Mouse (Mus musculus) kidney, adult 2 months (tissue): ENCODE measurements at regions not wholly inside any gene's neighbourhood (a gene's known extent, or its start where the extent isn't known, plus 50 kb on each side); places are given as distances from the start of the nearest gene placed in this dataset.

Experiments
- CTCF ChIP-seq: fragments of 200-500 bp; conservative IDR thresholded peaks from 2 replicates; pipeline ENCODE4 v1.5.1; 2011; ENCODE audit warnings: low read depth, mild to moderate bottlenecking, control low read depth, low read length, moderate library complexity, mixed read lengths; ENCODE audit not compliant: insufficient read depth, insufficient read length
- POLR2A ChIP-seq: fragments of 200-500 bp; IDR thresholded peaks from one replicate; pipeline ENCODE4 v1.6.1; 2011; ENCODE audit warnings: low read depth, low read length, control low read depth

DNA sequence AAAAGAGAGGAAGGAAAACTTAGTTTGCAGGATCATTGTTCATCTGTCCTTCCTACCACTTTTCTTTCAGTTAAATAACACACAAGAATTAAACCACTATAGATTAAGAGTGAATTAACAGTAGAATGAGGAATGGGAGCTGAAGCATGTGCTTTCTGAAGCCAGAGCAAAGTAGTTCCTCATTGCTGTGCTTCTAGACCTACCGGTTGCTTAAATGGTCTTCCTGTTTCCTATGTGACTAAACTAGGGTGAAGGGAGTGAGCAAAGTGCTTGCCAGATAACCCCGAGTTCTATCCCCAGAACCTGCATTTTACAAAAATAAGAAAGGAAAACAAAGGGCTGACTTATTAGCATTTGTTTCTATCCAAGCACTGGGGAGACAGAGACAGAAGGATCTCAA lies 305.5 kb upstream of the Gcfc2 start:
- TF ChIP-seq POLR2A = no peak
- no peak for TF ChIP-seq CTCF
